Mouse (Mus musculus) Patski (cell line): ENCODE measurements at regions not wholly inside any gene's neighbourhood (a gene's known extent, or its start where the extent isn't known, plus 50 kb on each side); places are given as distances from the start of the nearest gene placed in this dataset.

Source experiments
- ATAC-seq: fragments of 100-300 bp; one replicate; pipeline ENCODE4 v1.8.0; 2021
- CTCF ChIA-PET: fragments of 350-600 bp; sonication (Branson Sonifier 250); formaldehyde crosslinking; loops from one replicate; lab custom pipeline; 2022; ENCODE audit warnings: inconsistent platforms; lab: Charles Lee
- POLR2A ChIA-PET: fragments of 350-600 bp; sonication (Branson Sonifier 250); formaldehyde crosslinking; loops from one replicate; lab custom pipeline; 2022; ENCODE audit warnings: antibody characterized with exemption, inconsistent platforms; lab: Charles Lee
- DNase-seq: peaks from one replicate; pipeline ENCODE4 v3.0.0-alpha.2; 2011; ENCODE audit warnings: low read depth, low spot score
- H3K27me3 ChIP-seq: fragments of 371-371 bp; one replicate; pipeline ENCODE4 v1.5.1; 2021
- CTCF ChIP-seq: fragments of 100-300 bp; IDR thresholded peaks from one replicate; pipeline ENCODE4 v1.5.1; 2021
- in situ Hi-C: fragments of 300-500 bp; cut with MboI; formaldehyde crosslinking; loops from 3 replicates; pipeline ENCODE4 v1.11.1; 2018; ENCODE audit warnings: low pct_unique_long_range_greater_than_20kb, mixed read lengths

DNA sequence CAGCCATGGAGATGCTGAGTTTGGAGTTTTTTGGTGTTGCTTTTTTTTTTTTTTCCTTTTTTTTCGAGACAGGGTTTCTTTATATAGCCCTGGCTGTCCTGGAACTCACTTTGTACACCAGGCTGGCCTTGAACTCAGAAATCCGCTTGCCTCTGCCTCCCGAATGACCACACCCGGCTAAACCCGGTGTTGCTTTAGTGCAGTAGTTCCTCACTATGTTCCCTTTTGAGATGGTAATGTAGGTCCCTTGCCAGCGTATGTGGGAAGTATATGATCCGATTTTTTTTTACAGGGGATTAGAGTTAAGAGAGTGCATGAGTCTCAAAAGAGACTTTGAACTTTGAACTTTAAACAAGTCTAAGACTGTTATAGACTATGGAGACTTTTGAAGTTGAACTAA, 53.8 kb upstream of the Hs6st1 start:
- H3K27me3 ChIP-seq, result no peaks in the 10 kb centered on the region
- DNase-seq, result no peak
- in situ Hi-C loops, result no loop called here
- ATAC-seq, result no peak
- ChIA-PET POLR2A (no interaction called here), CTCF (interaction anchor here (1.5 kb wide), 1 partner anchor 46 kb away, joined by 3 read pairs; no protein-coding TSS in a partner anchor)
- TF ChIP-seq CTCF, result no peak

DNA sequence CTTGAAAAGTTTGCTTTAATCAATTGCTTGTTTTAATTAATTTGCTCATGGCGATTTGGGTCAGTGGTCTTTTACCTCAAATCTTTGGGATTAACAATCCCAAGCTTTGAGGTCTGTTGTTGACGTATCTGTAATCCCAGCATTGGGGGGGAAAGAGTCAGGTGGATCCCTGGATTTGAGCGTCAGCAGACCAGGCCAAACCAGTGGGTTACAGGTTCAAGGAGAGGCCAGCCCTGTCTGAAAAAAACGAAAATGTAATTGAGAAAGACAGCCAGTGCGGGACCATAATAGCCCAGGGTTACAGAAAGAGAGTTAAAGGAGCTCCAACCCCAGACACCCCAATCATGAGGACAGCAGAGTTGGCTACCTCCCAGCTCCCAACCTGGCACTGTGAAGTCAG, 53.0 kb upstream of the Hs6st1 start:
- POLR2A ChIA-PET, result no interaction called here
- TF ChIP-seq CTCF, result no peak
- in situ Hi-C loops, result loop anchor here (5.0 kb wide), 1 partner anchor 47 kb away; no protein-coding TSS in a partner anchor
- ATAC-seq, result no peak
- no peak for DNase-seq
- no peaks in the 10 kb centered on the region for H3K27me3 ChIP-seq
- CTCF ChIA-PET, result interaction anchor here (1.0 kb wide), 1 partner anchor 13 kb away, joined by 3 read pairs; no protein-coding TSS in a partner anchor

DNA sequence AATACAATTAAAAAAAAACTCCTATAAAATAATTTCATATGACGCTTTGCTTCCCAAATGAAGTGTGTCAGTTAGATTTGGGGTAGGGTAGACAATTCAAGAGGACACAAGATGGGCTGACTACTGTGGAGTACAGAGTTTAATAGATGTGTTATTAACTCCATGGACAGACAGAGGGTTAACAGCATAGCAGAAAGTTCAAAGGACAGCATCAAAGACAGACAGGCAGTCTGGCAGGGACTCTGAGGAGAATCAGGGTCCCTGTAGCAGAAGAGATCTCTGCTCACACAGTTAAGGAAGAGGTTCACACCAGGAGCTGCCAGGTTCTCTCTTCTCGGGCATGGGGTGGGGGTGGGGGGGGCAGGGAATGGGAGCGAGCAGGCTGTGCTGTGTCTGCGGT, 51.6 kb upstream of the Hs6st1 start:
- ATAC-seq (no peak), DNase-seq (no peak)
- CTCF ChIA-PET, result no interaction called here
- TF ChIP-seq CTCF, result no peak
- POLR2A ChIA-PET, result no interaction called here
- in situ Hi-C loops, result loop anchor here (5.0 kb wide), 1 partner anchor 46 kb away; no protein-coding TSS in a partner anchor
- no peaks in the 10 kb centered on the region for H3K27me3 ChIP-seq

DNA sequence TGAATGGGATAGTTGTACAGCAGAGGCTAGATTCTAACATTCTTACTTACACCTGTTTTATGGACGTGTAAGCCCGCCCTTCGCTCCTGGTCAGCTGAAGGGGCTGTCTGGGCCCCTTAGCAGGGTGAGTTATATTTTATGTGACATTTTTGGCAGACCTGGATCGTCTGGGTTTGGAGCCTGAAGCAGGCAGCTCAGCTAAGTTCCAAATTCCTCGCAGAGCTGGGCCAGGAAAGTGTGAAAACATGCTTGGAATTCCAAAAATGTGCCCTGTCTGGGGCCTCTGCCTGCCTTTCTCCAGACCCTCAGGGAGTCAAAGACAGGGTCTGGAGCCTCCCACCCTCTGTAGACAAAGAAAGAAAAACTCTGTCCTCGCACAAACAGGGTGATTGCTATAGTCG, 51.1 kb upstream of the Hs6st1 start:
- CTCF ChIA-PET, result no interaction called here
- ATAC-seq (peak; percentile 86), DNase-seq (no peak)
- TF ChIP-seq CTCF, result no peak
- in situ Hi-C loops, result loop anchor here (5.0 kb wide), 1 partner anchor 45 kb away; no protein-coding TSS in a partner anchor
- H3K27me3 ChIP-seq, result no peaks in the 10 kb centered on the region
- POLR2A ChIA-PET, result interaction anchor here (0.7 kb wide), 1 partner anchor 232 kb away, joined by 4 read pairs; no protein-coding TSS in a partner anchor

DNA sequence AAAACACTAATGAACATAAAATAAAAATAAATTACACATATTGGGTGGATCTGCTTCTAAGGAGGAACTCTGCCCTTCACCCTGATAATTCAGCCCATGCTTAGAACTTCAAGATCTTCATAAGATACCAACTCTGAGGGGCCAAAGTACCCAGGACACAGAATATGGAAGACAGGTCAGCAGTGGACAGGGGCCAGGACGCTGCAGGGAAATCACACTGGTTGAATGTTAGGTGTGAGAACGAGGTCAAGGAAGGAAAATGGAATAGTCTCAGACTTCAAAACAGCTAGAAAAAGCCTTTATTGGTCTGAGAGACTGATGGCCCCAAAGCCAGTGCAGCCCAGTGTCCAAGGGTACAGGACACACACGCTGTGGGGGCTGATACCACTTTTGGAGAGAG, 50.5 kb upstream of the Hs6st1 start:
- ChIA-PET POLR2A (interaction anchor here (0.7 to 1.0 kb wide), 2 partner anchors 52 to 233 kb away, joined by 3 to 4 read pairs; no protein-coding TSS in a partner anchor), CTCF (no interaction called here)
- in situ Hi-C loops, result loop anchor here (5.0 kb wide), 1 partner anchor 45 kb away; no protein-coding TSS in a partner anchor
- DNase-seq, result no peak
- TF ChIP-seq CTCF, result no peak
- H3K27me3 ChIP-seq, result no peaks in the 10 kb centered on the region
- ATAC-seq, result no peak
